Mouse (Mus musculus) testis, postnatal 10 days (tissue): ENCODE data around the gene Cacna1d.
A peak's percentile ranks its signal among the peaks of the same experiment; 100 is the strongest.

Experiments used
- DNase-seq: peaks from one replicate; pipeline ENCODE4 v3.0.0; 2021; ENCODE audit warnings: low spot score

Cacna1d gene

DNA sequence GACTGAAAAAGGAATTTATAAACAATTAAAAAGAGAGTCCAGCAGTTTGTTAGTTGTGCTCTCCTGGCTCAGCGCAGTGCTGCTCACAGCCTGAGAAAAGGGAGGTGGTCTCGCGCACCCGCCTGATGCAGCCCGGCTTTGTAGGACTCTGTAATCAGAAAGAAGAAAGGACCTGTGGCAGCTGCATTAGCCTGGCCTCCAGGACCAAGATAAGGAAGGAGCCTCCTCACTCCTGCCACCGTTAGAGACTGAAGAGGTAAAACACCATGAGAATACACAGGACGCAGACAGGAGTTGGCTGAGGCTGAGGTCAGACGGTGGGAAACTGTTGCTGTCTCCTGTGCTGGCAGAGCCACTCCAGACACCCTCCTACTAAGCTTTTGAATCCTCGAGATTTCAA, at the start of gene Cacna1d:
TSS of gene Cacna1d (minus strand) at position 114 of the 400 bp plus-strand sequence.
- no peak for DNase-seq

DNA sequence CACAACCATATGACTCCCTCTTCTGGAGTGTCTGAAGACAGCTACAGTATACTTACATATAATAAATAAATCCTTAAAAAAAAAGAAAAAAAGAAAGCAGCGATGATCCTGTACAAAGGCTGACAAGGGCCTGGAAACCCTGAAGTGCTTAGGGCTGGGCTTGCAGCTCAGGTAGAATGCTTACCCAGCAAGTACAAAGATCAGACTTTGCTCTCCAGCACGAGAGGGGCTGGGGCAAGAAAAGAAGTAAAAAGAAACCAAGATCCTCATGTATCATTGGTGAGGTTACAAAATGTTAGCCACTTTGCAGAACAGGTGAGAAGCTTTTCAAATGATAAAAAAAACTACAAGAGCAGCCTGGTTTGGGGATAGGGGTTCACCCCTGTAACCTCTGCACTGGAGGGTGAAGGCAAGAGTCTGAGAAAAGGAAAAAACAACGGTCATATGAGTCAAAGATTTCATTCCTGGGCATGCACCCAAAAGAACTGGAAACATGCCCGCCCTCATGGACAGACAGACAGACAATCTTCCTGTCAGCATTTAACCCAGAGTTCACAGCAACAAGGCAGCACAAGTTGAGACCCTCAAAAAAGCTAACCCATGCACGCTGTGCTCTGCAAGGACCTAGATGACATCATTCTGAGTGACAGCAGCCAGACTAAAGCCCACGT, 42.7 kb upstream of the Cacna1d start:
- DNase-seq: no peak

DNA sequence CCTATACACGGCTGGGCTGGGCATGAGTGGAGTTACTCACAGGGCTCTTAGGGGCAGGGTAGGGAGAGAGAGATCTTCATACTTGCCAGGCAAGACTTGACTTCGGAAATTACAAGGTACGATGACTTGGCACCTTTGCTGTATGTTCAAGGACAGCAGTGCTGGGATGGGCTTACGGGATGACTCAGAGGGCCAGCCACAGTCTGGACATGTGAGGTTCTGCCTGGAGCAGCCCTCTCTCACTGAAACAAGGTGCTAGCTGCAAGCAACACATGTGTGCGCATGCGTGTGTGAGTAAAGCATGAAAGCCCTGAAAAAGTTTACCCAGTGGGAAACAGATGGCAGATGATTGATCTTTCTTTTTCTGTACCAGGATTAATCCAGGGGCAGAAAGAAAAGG, 40.6 kb upstream of the Cacna1d start:
- no peak for DNase-seq

DNA sequence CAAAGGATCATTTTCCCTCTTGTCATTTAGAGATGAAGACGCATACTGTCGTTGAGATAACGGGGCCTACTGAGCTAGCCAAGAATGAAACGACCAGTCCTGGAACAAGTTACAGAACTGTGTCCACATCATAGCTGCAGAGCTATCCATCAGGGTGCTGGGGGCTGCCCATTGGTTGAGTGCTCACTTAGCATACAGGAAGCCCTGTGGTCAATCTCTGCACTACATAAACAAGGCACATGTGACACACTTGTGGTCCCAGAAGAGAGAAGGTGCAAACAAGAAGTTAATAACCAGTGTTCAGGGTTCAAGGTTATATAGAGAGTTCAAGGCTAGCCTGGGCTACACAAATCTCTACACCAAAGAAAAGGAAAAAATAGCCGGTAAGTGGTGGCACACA, 40.2 kb upstream of the Cacna1d start:
- DNase-seq: no peak

DNA sequence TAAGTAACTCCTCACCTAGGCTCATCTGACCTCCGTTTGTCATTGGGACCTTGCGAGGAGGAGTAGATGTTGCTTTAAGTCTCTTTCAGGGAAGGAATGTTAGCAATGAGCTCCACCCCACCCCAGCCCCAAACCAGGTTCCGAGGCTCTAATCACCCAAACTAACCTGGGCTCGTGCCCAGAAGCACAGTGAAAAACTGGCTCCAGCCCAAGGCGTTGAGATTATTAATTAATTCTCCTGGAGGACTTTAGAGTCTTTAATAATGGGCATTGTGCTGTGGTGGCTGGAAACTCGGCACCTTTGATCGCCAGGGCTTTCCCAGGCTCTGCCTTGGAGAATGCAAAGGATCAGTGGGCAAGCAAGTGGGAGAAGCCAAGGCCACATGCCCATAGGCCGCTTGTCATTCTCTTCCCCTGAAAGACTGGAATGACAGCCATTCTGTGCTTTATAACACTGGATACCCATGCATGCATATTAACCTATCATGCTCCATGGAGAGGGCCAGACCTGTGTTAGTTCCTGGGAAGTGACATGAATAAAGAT, 39.5 kb upstream of the Cacna1d start:
- DNase-seq: peak; percentile 64

DNA sequence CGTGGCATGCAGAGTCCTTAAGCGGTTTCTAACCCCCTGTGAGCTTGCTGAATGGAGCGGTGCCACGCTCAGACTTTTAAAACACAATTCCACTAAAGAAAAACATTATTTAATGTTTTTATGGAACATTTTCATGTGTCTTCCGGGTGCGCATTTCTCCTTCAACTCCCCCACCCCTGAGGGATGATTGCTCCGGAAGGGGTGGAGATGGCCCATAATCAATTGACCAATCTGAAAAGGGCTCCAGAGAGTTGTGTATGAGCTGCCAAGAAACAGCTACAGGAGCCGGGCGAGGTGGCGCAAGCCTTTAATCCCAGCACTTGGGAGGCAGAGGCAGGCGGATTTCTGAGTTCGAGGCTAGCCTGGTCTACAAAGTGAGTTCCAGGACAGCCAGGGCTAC, 38.2 kb upstream of the Cacna1d start:
- DNase-seq: no peak

DNA sequence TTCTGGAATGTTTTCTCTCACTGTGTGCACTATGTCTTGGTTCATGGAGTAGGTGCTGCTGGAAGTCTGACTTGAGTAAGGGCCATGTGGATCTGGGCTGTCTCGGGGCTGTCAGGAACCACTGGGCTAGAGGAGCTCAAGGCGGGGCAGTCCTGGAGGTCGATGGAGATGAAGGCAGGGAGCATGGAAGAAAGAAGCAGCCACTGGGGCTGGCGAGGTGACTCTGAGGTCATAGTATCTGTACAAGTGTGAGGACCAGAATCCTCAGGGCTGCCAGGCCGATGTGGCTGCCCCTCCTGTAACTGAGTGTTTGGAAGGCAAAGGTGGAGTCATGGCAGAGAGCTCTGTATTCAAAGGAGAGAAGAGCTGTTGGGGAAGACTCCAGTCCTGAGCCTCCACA, 37.7 kb upstream of the Cacna1d start:
- DNase-seq: peak; percentile 30

DNA sequence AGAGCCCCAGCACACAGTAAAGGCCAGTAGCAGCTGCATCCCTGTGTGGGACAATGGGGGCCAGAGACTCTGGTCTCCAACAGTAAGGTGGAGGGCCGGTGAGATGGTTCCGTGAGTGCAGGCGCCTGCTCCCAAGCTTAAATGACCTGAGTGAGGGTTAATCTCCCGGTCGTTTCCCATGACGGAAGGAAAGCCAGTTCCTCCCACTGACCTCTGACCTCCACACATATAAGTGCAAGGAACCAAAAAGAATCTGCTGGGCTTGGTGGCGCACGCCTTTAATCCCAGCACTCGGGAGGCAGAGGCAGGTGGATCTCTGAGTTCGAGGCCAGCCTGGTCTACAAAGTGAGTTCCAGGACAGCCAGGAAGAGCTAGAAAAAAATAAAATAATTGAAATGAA, 37.1 kb upstream of the Cacna1d start:
- no peak for DNase-seq

DNA sequence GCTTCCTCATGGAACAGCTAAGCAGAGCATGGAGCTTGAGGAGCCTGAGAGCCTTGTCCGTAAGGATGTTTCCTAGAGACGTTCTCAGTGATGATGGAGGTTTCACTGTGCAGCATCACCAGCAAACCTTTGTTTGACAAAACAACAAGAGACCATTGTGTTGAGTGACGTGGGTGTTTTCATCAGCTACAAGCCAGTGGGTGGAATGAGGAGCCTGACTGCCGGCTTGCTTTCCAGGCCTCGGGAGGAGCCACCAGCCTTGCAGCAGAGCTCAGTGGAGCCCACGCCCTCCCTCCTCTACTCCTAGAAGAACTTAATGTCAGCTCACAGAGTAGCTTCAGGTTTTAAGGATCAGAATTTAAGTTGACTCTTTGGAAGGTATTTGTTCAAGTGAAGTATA, 32.1 kb upstream of the Cacna1d start:
- no peak for DNase-seq

DNA sequence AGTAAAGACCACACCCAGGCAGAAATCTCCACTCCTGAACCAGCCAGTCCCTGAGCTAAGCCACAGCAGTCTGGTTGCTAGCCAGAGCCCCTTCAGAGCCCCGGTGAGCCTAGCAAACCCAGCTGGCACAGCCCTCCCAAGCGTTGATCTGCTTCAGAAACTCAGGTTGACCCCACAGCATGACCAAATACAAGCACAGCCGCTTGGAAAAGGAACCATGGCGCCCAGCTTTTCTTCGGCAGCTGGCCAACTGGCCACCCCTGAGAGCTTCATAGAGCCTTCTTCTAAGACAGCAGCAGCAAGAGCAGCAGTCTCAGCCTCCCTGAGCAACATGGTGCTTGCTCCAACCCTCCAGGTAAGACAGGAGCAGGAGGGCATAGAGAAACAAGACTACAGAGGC, 28.1 kb upstream of the Cacna1d start:
- DNase-seq: no peak

DNA sequence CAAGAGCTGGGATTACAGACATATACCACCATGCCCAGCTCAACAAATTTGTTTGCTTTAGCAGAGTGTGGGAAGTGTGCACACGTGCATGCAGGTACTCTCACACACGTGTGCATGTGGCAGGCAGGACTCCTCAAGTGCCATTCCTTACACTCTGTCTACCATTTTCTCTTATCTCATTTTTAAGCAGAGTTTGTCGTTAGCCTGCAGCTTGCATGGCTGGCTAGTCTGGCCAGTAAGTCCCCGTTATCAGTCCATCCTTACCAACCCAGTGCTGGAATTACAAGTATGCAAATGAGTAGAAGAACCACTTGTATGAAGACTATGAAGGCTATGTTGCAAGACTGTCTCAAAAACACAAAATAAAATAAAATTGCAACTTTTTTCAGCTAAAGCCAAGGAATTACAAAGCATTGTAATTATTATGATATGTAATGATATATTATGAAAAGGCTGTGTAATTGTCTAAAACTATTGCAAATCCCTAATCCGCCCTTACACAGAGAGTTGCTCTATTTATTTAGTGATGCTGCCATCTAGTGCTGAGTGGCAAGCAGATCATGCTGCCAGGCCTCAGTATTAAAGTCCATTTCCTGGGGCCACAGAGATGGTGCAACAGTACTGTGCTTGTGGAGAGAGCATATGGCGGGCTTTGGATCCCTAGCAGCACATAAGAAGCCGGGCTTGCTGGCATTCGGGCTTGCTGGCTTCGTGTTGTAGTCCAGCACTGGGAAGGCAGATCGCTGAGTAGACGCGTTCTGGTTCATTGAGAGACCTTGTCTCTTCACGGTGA, 24.9 kb upstream of the Cacna1d start:
- no peak for DNase-seq

DNA sequence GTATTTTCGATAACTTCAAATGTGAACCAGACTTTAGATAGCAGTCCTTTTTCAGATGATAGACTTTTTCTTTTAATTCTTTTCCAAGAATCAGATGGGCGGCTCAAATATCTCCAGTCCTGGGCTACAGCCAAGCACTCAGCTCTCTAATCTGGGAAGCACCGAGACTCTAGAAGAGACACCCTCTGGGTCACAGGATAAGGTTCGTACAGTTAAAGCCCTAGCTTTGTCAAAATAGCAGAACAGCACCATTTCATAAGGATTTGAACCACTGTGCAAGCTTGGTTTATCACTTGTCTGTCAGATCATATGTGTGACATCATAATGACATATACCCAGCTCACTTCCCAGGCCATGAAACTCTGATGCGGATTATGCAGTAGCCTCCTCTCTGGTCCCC, 21.6 kb upstream of the Cacna1d start:
- no peak for DNase-seq

DNA sequence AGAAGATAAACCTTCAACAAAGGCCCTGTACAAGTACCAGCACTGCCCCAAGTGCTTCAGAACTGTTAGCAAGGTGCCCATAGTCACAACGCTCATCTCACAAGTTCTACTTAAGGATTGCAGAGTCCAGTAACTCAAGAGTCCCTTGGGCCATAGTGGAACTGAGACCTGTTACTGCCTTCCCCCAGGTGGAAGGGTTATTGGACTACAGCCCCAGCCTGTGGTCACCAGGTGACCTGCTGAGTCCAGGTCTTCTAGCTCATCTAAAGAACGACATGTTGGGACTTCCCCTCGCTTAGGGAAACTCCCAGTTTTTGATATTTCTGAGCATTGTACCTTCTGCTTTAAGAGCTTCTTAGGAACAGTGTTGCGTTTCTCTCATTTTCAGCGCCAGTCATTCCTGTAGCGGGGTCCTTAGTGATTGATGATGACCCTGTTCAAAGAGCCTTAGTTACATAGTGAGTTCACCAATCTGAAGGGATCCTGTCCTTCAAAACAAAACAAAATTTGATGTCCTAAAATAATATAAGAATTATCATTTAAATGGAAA, 19.0 kb upstream of the Cacna1d start:
- no peak for DNase-seq

DNA sequence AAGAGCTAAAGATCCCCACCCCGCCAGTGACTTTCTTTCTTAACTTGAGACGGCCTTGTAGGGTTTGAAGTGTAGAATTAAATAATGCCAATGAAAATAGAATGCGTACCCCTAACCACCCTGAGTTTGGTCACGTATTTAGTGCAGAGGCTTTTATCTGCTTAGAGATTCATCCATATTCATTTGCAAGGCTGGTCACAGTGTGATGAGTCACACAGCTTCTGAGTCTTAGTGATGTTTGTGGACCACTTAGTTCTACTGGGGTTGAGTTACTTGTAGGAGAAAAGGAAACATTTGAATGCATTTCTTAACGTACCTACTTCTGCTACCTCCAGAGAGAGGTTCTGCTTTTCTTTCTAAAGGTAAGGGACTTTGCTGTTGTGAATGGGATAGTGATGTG, 13.7 kb upstream of the Cacna1d start:
- no peak for DNase-seq

DNA sequence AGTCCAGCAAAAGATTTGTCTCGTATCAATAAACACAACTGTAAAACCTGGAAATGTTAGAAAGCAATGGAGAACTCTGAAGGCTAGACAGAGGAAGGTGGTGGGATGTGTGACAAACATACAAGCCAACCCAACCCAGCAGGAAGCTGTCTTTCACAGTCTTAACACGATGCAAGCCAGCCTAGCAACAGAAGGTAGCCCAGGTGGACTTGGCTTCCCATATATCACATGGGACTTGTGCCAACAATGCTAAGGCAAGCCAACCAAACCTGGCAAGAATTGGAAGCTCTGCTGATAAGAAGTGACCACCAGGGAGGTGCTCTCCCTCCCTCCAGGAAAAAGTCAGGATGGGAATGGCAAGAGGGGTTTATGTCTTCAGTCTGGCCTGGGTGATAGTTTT, 6.9 kb upstream of the Cacna1d start:
- DNase-seq: no peak

DNA sequence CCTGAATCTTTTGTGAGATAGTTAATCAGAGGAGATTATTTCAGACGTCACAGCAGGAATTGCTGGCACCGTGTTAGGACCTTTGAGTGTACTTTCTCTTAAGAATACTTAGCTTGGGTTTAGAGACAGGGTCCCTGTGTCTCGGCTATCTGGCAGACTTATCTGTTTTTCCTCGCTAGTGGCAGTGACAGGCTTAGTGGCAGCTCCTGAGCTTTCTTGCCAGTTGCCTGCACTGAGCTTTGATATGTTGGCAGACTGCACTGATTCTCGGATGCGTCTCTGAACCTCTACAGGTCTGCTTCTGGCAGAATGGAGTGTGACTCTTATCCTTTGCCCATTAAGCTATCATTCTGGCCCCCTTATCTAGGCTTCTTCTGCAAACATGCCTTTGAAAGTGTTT, 3.7 kb upstream of the Cacna1d start:
- no peak for DNase-seq

DNA sequence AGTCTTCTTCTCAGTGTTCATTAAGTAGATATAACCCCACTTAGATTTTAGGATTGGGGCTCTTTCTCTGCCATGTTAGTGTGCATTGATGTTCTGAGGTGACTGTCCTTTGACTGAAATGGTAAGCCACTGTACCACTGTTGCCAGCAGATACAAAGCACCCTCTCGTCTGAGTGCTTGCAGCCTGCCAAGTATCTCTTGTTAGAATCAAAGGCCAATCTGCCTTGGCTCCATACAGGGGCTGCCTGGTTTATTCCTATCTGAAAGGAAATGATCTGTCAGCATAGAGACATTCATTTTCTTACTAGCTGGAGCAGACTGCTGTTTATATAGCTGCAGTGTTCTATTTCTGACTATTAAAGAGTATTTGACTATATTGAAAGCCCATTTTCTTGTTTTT, 2.0 kb upstream of the Cacna1d start:
- no peak for DNase-seq

DNA sequence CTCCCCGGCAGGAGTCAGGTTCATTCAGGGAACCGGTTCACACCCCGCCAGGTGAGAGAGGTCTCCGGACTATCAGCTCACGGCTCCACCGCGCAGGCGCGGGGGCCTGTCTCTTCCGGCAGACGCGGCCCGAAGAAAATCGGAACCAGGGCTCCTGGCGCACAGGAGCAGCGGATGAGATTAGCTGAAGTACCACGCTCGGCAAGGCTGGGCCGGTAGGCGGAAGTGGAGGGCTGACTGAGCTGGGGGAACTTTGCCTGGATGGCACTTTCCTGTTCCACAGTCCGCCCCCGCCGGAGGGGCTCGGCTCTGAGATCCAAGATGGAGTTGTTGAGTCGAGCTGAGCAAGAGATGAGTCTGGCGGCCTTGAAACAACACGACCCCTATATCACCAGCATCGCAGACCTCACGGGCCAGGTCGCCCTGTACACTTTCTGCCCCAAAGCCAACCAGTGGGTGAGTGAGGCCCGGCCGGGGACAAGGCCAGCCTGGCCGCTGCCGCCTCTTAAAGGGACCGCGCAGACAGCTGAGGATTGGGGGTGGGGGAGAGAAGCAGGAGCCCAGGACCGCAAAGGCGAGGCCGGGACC, 11.8 kb downstream of the Cacna1d start, which contains the start of gene Dcp1a:
TSS of gene Dcp1a (plus strand) at position 175 of the 588 bp plus-strand sequence.
- DNase-seq: peak; percentile 91

DNA sequence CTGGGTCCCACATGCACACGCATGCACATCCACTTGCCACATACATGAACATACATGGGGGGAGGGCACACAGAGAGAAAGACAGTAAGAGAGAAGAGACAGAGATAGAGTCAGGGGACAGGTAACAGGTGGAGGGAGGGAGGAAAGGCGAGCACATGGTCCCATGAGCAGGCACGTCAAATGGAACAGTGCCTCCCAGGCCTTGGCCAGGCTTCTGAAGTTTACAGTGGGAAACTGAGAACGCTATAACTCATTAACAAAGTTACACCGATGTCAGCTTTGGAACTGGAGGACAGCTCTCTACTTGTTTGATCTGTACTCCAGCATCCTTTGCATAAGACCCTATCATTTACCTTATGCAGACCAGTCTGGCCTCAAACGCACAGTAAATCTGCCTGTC, 16.8 kb downstream of the Cacna1d start:
- DNase-seq: no peak

DNA sequence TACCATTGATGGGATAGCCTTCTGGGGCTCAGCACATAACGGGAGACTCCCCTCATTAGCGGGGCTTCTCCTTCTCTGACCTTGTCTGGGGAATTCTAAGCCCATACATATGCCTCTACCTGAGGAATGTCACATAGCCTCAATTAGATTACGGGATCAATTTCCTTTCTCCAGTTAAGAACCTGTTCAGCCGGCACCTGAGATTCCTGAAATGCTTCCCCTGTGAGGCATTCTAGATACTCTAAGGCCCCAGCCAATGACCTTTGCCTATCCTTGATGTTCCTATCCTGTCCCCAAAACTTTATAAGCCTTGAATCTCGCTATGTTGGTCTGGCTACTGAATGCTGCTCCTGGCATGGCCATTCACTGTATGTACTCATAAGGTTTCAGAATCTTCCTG, 17.6 kb downstream of the Cacna1d start:
- DNase-seq: no peak

DNA sequence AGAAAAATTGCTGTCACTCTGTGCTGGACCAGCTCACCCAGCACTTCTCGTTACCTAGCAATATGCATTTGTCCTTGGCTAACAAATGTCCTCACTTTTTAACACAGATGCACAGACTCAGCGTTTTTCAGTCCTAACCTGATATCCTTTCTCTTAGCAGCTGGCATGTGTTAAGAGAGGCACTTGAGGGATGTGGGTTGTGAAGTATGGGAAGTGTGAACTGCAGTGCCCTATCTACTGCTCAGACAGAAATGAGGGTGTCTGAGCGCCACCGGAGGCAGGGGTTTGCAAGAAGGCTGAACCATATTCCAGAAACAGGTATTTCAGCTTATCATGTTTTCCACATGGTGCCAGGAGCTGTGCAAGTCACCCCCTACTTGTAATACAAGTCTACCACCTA, 27.9 kb downstream of the Cacna1d start:
- no peak for DNase-seq

DNA sequence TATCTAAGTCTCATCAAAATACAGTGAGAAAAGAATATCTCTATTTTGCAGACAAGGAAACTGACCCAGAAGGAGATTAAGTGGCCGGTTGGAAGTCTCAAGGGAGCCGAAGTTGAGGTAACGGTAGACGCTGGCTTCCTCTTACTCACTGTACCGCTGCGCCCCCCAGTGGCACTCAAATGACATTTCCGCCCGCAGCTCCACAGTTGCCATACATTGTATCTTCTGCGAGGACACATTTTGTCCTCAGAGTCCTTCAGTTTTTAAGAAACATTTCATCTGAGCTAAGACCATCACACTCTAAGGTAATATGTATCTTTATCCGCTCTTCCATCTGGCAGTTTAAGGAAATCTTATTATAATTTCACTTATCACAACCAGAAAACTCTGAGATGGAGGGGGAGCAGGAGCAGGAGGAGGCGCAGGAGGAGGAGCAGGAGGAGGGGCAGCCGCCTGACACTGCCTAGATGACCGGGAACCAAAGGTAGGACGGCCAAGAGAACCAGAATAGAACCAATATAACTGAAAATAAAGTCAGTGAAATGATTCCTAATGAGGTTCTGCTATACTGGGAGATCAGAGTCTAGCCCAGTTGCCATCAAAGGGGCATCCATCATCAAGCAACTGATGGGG, 31.2 kb downstream of the Cacna1d start:
- DNase-seq: peak; percentile 89
